Mouse (Mus musculus) embryonic fibroblast, embryonic 13.5 days (primary cell): ENCODE results near the gene Slx1b.

Source experiments
- CTCF ChIP-seq: IDR thresholded peaks from 2 replicates; pipeline ENCODE4 v1.5.1; 2011; ENCODE audit warnings: mild to moderate bottlenecking, control low read depth, low read length, moderate library complexity, borderline replicate concordance; ENCODE audit not compliant: insufficient read depth
- POLR2A ChIP-seq: IDR thresholded peaks from 2 replicates; pipeline ENCODE4 v1.6.1; 2011; ENCODE audit warnings: low read depth, mild to moderate bottlenecking, control low read depth, low read length, moderate library complexity

DNA sequence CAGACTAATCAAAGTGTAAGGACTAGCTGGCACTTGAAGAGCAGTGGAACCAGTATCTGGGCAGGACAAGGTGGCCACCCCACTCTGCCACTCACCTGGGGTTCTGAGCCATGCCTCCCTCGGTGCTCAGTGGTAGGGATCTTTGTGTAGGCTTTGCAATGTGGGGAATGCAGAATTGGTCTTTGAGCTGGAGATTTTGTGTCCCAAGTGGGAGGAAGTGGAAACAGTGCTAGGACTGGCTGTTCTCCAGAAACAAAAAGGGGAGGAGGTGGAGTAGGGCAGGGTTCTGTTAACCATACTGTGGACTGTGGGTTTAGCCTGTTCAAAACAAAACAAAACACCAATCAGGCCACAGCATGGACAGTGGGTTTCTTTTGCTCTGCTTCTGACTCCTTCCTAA, 19.4 kb downstream of the Slx1b start, which contains the start of gene Sult1a1:
- TF ChIP-seq CTCF (no peak), POLR2A (no peak)
